ENCODE assay signal across 9 mouse cellular contexts in genomic region chr2:158058534-158058933, GRCm38 (mm10). TPM values are rescaled to one million over a fixed set of nuclear protein-coding genes. Genes with fewer than 3 reads are reported as not detected.
DNase-seq lines count a peak whose midpoint lies in the region; ATAC-seq lines count a peak whose summit lies in the region.
"Had no signal": no experiment of that assay in that cellular context is flagged by ENCODE, and none has a peak within 500 bp of the region (broad histone marks: within the 10 kb centered on the region; RNA-seq: fewer than 3 reads in every experiment).

No protein-coding gene starts in this region.

- ATAC-seq in forebrain, embryonic 13.5 days = no peak
- no peak for ATAC-seq in forebrain, embryonic 11.5 days (replicated peaks; ENCODE audit: low FRiP score)
- ATAC-seq in midbrain, embryonic 15.5 days (replicated peaks) = no peak

- no peak overlapping the region for H3K9ac ChIP-seq in forebrain, embryonic 13.5 days
- no peak overlapping the region for H3K9ac ChIP-seq in forebrain, embryonic 11.5 days (ENCODE audit: low read length)
- H3K9ac ChIP-seq in midbrain, embryonic 15.5 days = no peak overlapping the region
- H3K9ac ChIP-seq: heart, embryonic 13.5 days had no signal

- H3K4me2 ChIP-seq in forebrain, embryonic 13.5 days = no peak overlapping the region
- no peak overlapping the region for H3K4me2 ChIP-seq in forebrain, embryonic 11.5 days (ENCODE audit: low read depth, low read length, severe bottlenecking)
- no peak overlapping the region for H3K4me2 ChIP-seq in midbrain, embryonic 15.5 days
- H3K4me2 ChIP-seq: heart, embryonic 13.5 days had no signal

- H3K9me3 ChIP-seq in forebrain, embryonic 13.5 days (replicated peaks) = no peaks in the 10 kb centered on the region
- H3K9me3 ChIP-seq in forebrain, embryonic 11.5 days (ENCODE audit: control insufficient read depth, low read length) = no peaks in the 10 kb centered on the region
- H3K9me3 ChIP-seq in midbrain, embryonic 15.5 days = no peaks in the 10 kb centered on the region
- H3K9me3 ChIP-seq: heart, embryonic 13.5 days had no signal

- H3K27me3 ChIP-seq in forebrain, embryonic 13.5 days = no peaks in the 10 kb centered on the region
- H3K27me3 ChIP-seq in forebrain, embryonic 11.5 days (ENCODE audit: control insufficient read depth, insufficient read depth, low read length) = no peaks in the 10 kb centered on the region
- H3K27me3 ChIP-seq in midbrain, embryonic 15.5 days (replicated peaks) = no peaks in the 10 kb centered on the region
- H3K27me3 ChIP-seq: heart, embryonic 13.5 days had no signal

- peaks cover 70% of the 10 kb centered on the region for H3K36me3 ChIP-seq in forebrain, embryonic 13.5 days (ENCODE audit: poor library complexity, severe bottlenecking)
- H3K36me3 ChIP-seq in forebrain, embryonic 11.5 days (ENCODE audit: control insufficient read depth, insufficient read depth, low read length) = no peaks in the 10 kb centered on the region; the same call in 1 of the 2 replicates
- no peaks in the 10 kb centered on the region for H3K36me3 ChIP-seq in midbrain, embryonic 15.5 days (replicated peaks)

- 74% methylated on average over 10 of the region's 10 CpGs for WGBS in forebrain, embryonic 13.5 days
- WGBS in forebrain, embryonic 11.5 days = 91% methylated on average over 10 of the region's 10 CpGs
- WGBS in midbrain, embryonic 15.5 days = 83% methylated on average over 10 of the region's 10 CpGs

- no peak for DNase-seq in forebrain, embryonic 11.5 days (ENCODE audit: low spot score)
- peak; percentile 31 for DNase-seq in urinary bladder, postnatal 14 days (ENCODE audit: low spot score)
- DNase-seq in urinary bladder, adult 2 months (ENCODE audit: low spot score) = no peak
- DNase-seq in layer of hippocampus, adult 18-20 months (ENCODE audit: low spot score in 2 of 2) = peak; percentile 75 to 88
- no peak for DNase-seq in B cell, adult 2 months
- DNase-seq in testis, postnatal 10 days (ENCODE audit: low spot score) = no peak

- peaks cover 15% of the 10 kb centered on the region for H3K4me1 ChIP-seq in forebrain, embryonic 13.5 days
- H3K4me1 ChIP-seq in forebrain, embryonic 11.5 days (replicated peaks; ENCODE audit: control insufficient read depth, insufficient read depth, low read length) = no peaks in the 10 kb centered on the region
- no peaks in the 10 kb centered on the region for H3K4me1 ChIP-seq in midbrain, embryonic 15.5 days

- peak overlapping the region; percentile 40; the same call in 1 of the 2 replicates for H3K27ac ChIP-seq in forebrain, embryonic 13.5 days
- no peak overlapping the region for H3K27ac ChIP-seq in forebrain, embryonic 11.5 days (ENCODE audit: low read depth, low read length)
- no peak overlapping the region for H3K27ac ChIP-seq in midbrain, embryonic 15.5 days

- H3K4me3 ChIP-seq in forebrain, embryonic 13.5 days = no peak overlapping the region
- no peak overlapping the region for H3K4me3 ChIP-seq in forebrain, embryonic 11.5 days (ENCODE audit: low read depth, low read length)
- no peak overlapping the region for H3K4me3 ChIP-seq in midbrain, embryonic 15.5 days
- H3K4me3 ChIP-seq: heart, embryonic 13.5 days had no signal

RNA-seq across cellular contexts. Expression of gene Rprd1b, which starts 30.2 kb away (rescaled TPM):
- 51.3 and 54.2 TPM in 2 replicates for polyA plus RNA-seq in forebrain, embryonic 13.5 days (2015; fragmentation: Nextera tagmentation; extraction: Ambion mirVana)
- 63.8 and 65.6 TPM in 2 replicates for polyA plus RNA-seq in forebrain, embryonic 11.5 days (2014; fragmentation: Nextera tagmentation; extraction: Ambion mirVana)
- 17.7 and 18.5 TPM in 2 replicates for polyA plus RNA-seq in urinary bladder, adult 2 months (2012; rRNA removed)
- 10 to 100 TPM; 62.7 to 65.2 TPM for total RNA-seq in layer of hippocampus, adult 18-20 months (2021)
- polyA plus RNA-seq in midbrain, embryonic 15.5 days (2015; fragmentation: Nextera tagmentation; extraction: Ambion mirVana) = 34.7 and 36.6 TPM in 2 replicates

RNA-seq across cellular contexts. Expression of gene Tti1, which starts 30.3 kb away (rescaled TPM):
- 21.0 and 25.9 TPM in 2 replicates for polyA plus RNA-seq in forebrain, embryonic 13.5 days (2015; fragmentation: Nextera tagmentation; extraction: Ambion mirVana)
- polyA plus RNA-seq in forebrain, embryonic 11.5 days (2014; fragmentation: Nextera tagmentation; extraction: Ambion mirVana) = 39.3 and 40.2 TPM in 2 replicates
- 19.6 and 20.8 TPM in 2 replicates for polyA plus RNA-seq in urinary bladder, adult 2 months (2012; rRNA removed)
- 10 to 100 TPM; 22.8 to 23.1 TPM for total RNA-seq in layer of hippocampus, adult 18-20 months (2021)
- 17.4 and 19.5 TPM in 2 replicates for polyA plus RNA-seq in midbrain, embryonic 15.5 days (2015; fragmentation: Nextera tagmentation; extraction: Ambion mirVana)

Comparison
In these comparisons a context has a peak if more than half of its experiments do, and no peak if none do; other contexts are left out.
1. DNase-seq: peak in urinary bladder, postnatal 14 days (single experiment) and layer of hippocampus, adult 18-20 months (2 of 2); none in forebrain, embryonic 11.5 days (single experiment), urinary bladder, adult 2 months (single experiment), B cell, adult 2 months (0 of 2) and testis, postnatal 10 days (single experiment).